Mouse (Mus musculus): ENCODE data around the gene Mpst.

DNA sequence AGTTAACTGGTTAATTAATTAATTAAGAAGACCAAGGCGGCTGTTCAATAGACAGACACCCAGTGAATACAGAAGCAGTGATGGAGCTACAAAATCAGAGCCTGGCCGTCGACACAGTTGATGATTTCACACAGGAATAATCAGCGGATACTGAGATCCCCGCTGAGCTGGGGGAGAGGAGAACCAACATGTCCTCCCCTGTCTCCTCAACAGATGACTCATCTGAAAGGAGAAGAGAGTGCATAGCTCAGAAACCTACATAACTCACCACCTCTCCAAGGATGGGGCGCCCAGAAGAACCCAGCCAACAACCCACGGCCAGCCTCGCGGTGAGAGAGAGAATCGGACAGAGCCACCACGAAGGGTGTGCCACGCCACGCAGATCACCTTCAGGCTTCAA lies 14.2 kb downstream of the Mpst start:
- TF ChIP-seq CTCF (IDR thresholded peaks at IDR 0.05; ENCODE audit: low read depth) (no peak), EP300 (optimal IDR thresholded peaks at IDR 0.05) (no peak)
